Mouse (Mus musculus): ENCODE results near the gene Rell1. TPM values are rescaled to one million over a fixed set of nuclear protein-coding genes. Genes with fewer than 3 reads are reported as not detected.

Rell1 gene
- polyA plus RNA-seq, 1 experiment from 2014 or later, result 7.9 TPM

GRCm38 (mm10) chr5:63949195-63949594 lies 19.5 kb downstream of the Rell1 start:
- H3K4me2 ChIP-seq, result no peak overlapping the region
- no peak overlapping the region for H3K4me3 ChIP-seq (replicated peaks)
- 69% methylated on average over 3 of the region's 3 CpGs for WGBS
- no peak overlapping the region for H3K27ac ChIP-seq (replicated peaks)
- no peaks in the 10 kb centered on the region for H3K27me3 ChIP-seq (replicated peaks)
- H3K36me3 ChIP-seq, result no peaks in the 10 kb centered on the region
- no peaks in the 10 kb centered on the region for H3K9me3 ChIP-seq (replicated peaks)
- H3K9ac ChIP-seq (replicated peaks), result no peak overlapping the region
- peaks cover 3% of the 10 kb centered on the region; the same call in 1 of the 2 replicates for H3K4me1 ChIP-seq
- no peak for ATAC-seq (ENCODE audit: low FRiP score)

- no peak overlapping the region for H3K27ac ChIP-seq (replicated peaks)
- H3K27me3 ChIP-seq (replicated peaks), result no peaks in the 10 kb centered on the region
- H3K36me3 ChIP-seq, result no peaks in the 10 kb centered on the region
- ATAC-seq (ENCODE audit: low FRiP score), result no peak
- H3K4me3 ChIP-seq (replicated peaks), result no peak overlapping the region
- no peak overlapping the region for H3K4me2 ChIP-seq
- no peak overlapping the region for H3K9ac ChIP-seq (replicated peaks)
- H3K9me3 ChIP-seq (replicated peaks), result no peaks in the 10 kb centered on the region
- peaks cover 3% of the 10 kb centered on the region; the same call in 1 of the 2 replicates for H3K4me1 ChIP-seq
- 49% methylated on average over 8 of the region's 8 CpGs for WGBS
These were observed 21.2 kb downstream of the Rell1 start for GRCm38 (mm10) chr5:63947526-63947925.

GRCm38 (mm10) chr5:63943291-63943690 lies 25.4 kb downstream of the Rell1 start:
- Histone ChIP-seq H3K4me3 (replicated peaks) (no peak overlapping the region), H3K9me3 (replicated peaks) (no peaks in the 10 kb centered on the region), H3K9ac (replicated peaks) (no peak overlapping the region), H3K4me1 (no peaks in the 10 kb centered on the region), H3K27ac (replicated peaks) (no peak overlapping the region), H3K27me3 (replicated peaks) (no peaks in the 10 kb centered on the region), H3K36me3 (no peaks in the 10 kb centered on the region), H3K4me2 (no peak overlapping the region)
- ATAC-seq (ENCODE audit: low FRiP score), result no peak
- 94% methylated on average over 9 of the region's 9 CpGs for WGBS

GRCm38 (mm10) chr5:63941891-63942290 lies 26.8 kb downstream of the Rell1 start:
- H3K4me3 ChIP-seq (replicated peaks), result no peak overlapping the region
- H3K4me1 ChIP-seq, result no peaks in the 10 kb centered on the region
- 84% methylated on average over 5 of the region's 5 CpGs for WGBS
- no peak overlapping the region for H3K27ac ChIP-seq (replicated peaks)
- no peaks in the 10 kb centered on the region for H3K27me3 ChIP-seq (replicated peaks)
- ATAC-seq (ENCODE audit: low FRiP score), result no peak
- no peak overlapping the region for H3K4me2 ChIP-seq
- H3K9ac ChIP-seq (replicated peaks), result no peak overlapping the region
- H3K36me3 ChIP-seq, result no peaks in the 10 kb centered on the region
- no peaks in the 10 kb centered on the region for H3K9me3 ChIP-seq (replicated peaks)

GRCm38 (mm10) chr5:63938575-63938974 lies 30.1 kb downstream of the Rell1 start:
- H3K36me3 ChIP-seq, result no peaks in the 10 kb centered on the region

GRCm38 (mm10) chr5:63936740-63937139 lies 32.0 kb downstream of the Rell1 start:
- Histone ChIP-seq H3K4me3 (replicated peaks) (no peak overlapping the region), H3K4me1 (peaks cover 7% of the 10 kb centered on the region), H3K27ac (replicated peaks) (no peak overlapping the region), H3K9ac (replicated peaks) (no peak overlapping the region), H3K9me3 (replicated peaks) (no peaks in the 10 kb centered on the region), H3K27me3 (replicated peaks) (no peaks in the 10 kb centered on the region), H3K4me2 (no peak overlapping the region), H3K36me3 (no peaks in the 10 kb centered on the region)
- 70% methylated on average over 6 of the region's 6 CpGs for WGBS
- ATAC-seq (ENCODE audit: low FRiP score), result no peak

More at GRCm38 (mm10) chr5:63938575-63938974, 30.1 kb downstream of the Rell1 start:
- Histone ChIP-seq H3K9me3 (replicated peaks) (no peaks in the 10 kb centered on the region), H3K9ac (replicated peaks) (no peak overlapping the region), H3K4me2 (no peak overlapping the region), H3K27ac (replicated peaks) (no peak overlapping the region), H3K27me3 (replicated peaks) (no peaks in the 10 kb centered on the region), H3K4me3 (replicated peaks) (no peak overlapping the region), H3K4me1 (no peaks in the 10 kb centered on the region)
- WGBS, result 82% methylated on average over 4 of the region's 4 CpGs
- no peak for ATAC-seq (ENCODE audit: low FRiP score)

- no peak overlapping the region for H3K4me3 ChIP-seq (replicated peaks)
- H3K9ac ChIP-seq (replicated peaks), result no peak overlapping the region
- H3K27me3 ChIP-seq (replicated peaks), result no peaks in the 10 kb centered on the region
- H3K4me2 ChIP-seq, result no peak overlapping the region
- H3K9me3 ChIP-seq (replicated peaks), result no peaks in the 10 kb centered on the region
- ATAC-seq (ENCODE audit: low FRiP score), result no peak
- no peaks in the 10 kb centered on the region for H3K36me3 ChIP-seq
- H3K27ac ChIP-seq (replicated peaks), result no peak overlapping the region
- peaks cover 7% of the 10 kb centered on the region for H3K4me1 ChIP-seq
- 90% methylated on average over 6 of the region's 6 CpGs for WGBS
These were observed 33.1 kb downstream of the Rell1 start for GRCm38 (mm10) chr5:63935581-63935980.

GRCm38 (mm10) chr5:63932829-63933228 lies 35.9 kb downstream of the Rell1 start:
- Histone ChIP-seq H3K36me3 (0 out of 2 replicates have a peak, but pooled peaks cover 3% of the 10 kb centered on the region), H3K27ac (replicated peaks) (no peak overlapping the region), H3K4me2 (no peak overlapping the region), H3K9me3 (replicated peaks) (no peaks in the 10 kb centered on the region), H3K27me3 (replicated peaks) (no peaks in the 10 kb centered on the region), H3K4me1 (peaks cover 7% of the 10 kb centered on the region), H3K9ac (replicated peaks) (no peak overlapping the region), H3K4me3 (replicated peaks) (no peak overlapping the region)
- WGBS, result 38% methylated on average over 10 of the region's 10 CpGs
- no peak; the same call in 1 of the 2 replicates for ATAC-seq (ENCODE audit: low FRiP score)

- Histone ChIP-seq H3K4me2 (no peak overlapping the region), H3K4me3 (replicated peaks) (no peak overlapping the region), H3K9ac (replicated peaks) (no peak overlapping the region), H3K27me3 (replicated peaks) (no peaks in the 10 kb centered on the region), H3K27ac (replicated peaks) (no peak overlapping the region), H3K36me3 (0 out of 2 replicates have a peak, but pooled peaks cover 7% of the 10 kb centered on the region), H3K4me1 (peaks cover 7% of the 10 kb centered on the region), H3K9me3 (replicated peaks) (no peaks in the 10 kb centered on the region)
- 50% methylated on average over 4 of the region's 4 CpGs for WGBS
- no peak for ATAC-seq (ENCODE audit: low FRiP score)
These were observed 37.8 kb downstream of the Rell1 start for GRCm38 (mm10) chr5:63930824-63931358.

- Histone ChIP-seq H3K27ac (replicated peaks) (no peak overlapping the region), H3K4me3 (replicated peaks) (no peak overlapping the region), H3K9me3 (replicated peaks) (no peaks in the 10 kb centered on the region), H3K4me1 (no peaks in the 10 kb centered on the region), H3K27me3 (replicated peaks) (no peaks in the 10 kb centered on the region), H3K36me3 (0 out of 2 replicates have a peak, but pooled peaks cover 14% of the 10 kb centered on the region), H3K4me2 (no peak overlapping the region), H3K9ac (replicated peaks) (no peak overlapping the region)
- 91% methylated on average over 14 of the region's 14 CpGs for WGBS
- ATAC-seq (ENCODE audit: low FRiP score), result no peak
These were observed 43.6 kb downstream of the Rell1 start for GRCm38 (mm10) chr5:63925035-63925628.

GRCm38 (mm10) chr5:63923305-63924025 lies 45.2 kb downstream of the Rell1 start:
- Histone ChIP-seq H3K4me1 (no peaks in the 10 kb centered on the region), H3K9me3 (replicated peaks) (no peaks in the 10 kb centered on the region), H3K36me3 (0 out of 2 replicates have a peak, but pooled peaks cover 11% of the 10 kb centered on the region), H3K27me3 (replicated peaks) (no peaks in the 10 kb centered on the region), H3K4me2 (no peak overlapping the region), H3K27ac (replicated peaks) (no peak overlapping the region), H3K4me3 (replicated peaks) (no peak overlapping the region), H3K9ac (replicated peaks) (no peak overlapping the region)
- 86% methylated on average over 13 of the region's 13 CpGs for WGBS
- no peak for ATAC-seq (ENCODE audit: low FRiP score)

- Histone ChIP-seq H3K27me3 (replicated peaks) (no peaks in the 10 kb centered on the region), H3K9ac (replicated peaks) (no peak overlapping the region), H3K4me1 (no peaks in the 10 kb centered on the region), H3K9me3 (replicated peaks) (no peaks in the 10 kb centered on the region), H3K36me3 (no peaks in the 10 kb centered on the region), H3K4me3 (replicated peaks) (no peak overlapping the region), H3K27ac (replicated peaks) (no peak overlapping the region), H3K4me2 (no peak overlapping the region)
- ATAC-seq (ENCODE audit: low FRiP score), result no peak
- 87% methylated on average over 4 of the region's 4 CpGs for WGBS
These were observed 50.5 kb downstream of the Rell1 start for GRCm38 (mm10) chr5:63918201-63918600.

Data from neural tube, embryonic 15.5 days (tissue).